Mouse (Mus musculus) heart, adult 9 months (tissue): Measurements from ENCODE around the gene Gm26938.

Source experiments
- DNase-seq, 2 experiments: peaks; one replicate each; pipeline ENCODE4 v3.0.0; 2022; ENCODE audit warnings: low spot score in 2 of 2

Gene Gm26938

GRCm38 (mm10) chr5:139815964-139816363 lies 10.2 kb downstream of the Gm26938 start:
- DNase-seq, result no peak

- no peak for DNase-seq
Observed at GRCm38 (mm10) chr5:139813963-139814381, 12.2 kb downstream of the Gm26938 start.

DNA sequence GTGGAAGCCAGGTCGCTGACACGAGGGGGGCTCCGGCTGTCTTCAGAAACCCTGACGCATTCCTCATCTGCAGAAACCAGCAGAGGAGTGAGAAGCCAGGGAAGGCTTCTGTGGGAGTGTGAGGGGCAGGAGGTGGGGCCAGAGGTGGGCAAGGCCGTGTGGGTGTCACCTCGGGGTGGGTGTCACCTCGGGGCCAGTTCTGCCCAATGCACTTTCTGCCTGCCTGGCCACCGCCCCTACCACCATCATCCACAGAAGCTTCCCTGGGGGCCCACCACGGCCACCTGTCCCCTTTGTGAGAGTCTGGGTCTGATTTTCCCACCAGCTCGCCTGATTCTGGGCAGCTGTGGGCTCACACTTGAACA lies 13.1 kb downstream of the Gm26938 start:
- DNase-seq, result no peak

- no peak for DNase-seq
Observed at GRCm38 (mm10) chr5:139812398-139813125, 13.6 kb downstream of the Gm26938 start.

DNA sequence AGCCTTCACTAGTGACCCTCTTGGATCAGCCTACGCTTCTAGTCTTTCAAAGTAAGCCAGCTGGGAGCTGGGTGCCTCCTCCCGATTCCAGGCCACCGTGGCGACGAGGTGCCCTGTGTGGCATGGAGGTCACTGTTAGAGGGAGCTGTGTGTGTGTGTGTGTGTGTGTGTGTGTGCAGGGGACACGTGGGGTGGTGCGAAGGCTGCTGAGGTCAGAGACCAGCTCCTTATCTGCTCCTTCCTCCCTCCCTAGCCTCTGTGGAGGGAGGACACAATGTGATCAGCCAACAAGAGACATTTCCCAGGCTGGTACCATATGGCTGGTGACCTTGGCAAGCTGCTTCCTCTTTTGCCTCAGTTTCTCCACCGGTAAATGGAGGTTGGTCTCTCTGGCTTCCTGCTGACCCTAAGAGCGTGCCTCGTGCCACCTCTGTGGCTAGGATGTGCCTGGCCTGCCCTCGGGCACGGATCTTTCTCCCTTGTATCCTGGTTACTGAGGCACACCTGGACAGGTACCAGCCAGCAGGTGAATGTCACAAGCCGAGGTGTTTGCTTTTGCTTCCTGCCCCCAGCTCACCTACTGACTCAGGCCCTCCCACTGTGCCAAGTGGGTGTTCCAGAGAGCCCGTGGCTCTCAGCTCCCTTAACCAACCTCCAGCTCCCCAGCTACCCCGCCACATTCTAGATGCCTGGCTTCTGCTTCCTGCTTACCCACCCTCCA lies 14.4 kb downstream of the Gm26938 start:
- DNase-seq, result no peak

DNA sequence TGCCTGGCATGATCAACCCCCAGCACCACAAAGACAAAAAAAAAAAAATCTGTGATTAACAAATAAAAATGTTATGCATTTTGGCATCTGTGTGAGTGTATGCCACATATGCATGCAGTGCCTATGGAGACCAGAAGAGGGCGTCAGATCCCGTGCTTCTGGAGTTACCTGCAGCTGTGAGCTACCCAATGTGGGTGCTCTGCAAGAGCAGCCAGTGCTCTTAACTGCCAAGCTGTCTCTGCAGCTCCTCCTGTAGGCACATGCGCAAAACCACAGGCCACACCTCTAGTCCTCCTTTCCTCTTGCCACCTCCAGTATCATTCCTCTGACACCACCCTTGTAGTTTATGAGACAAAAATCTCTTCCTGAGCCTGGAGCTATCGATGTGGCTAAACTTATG lies 16.8 kb downstream of the Gm26938 start:
- DNase-seq, result no peak

DNA sequence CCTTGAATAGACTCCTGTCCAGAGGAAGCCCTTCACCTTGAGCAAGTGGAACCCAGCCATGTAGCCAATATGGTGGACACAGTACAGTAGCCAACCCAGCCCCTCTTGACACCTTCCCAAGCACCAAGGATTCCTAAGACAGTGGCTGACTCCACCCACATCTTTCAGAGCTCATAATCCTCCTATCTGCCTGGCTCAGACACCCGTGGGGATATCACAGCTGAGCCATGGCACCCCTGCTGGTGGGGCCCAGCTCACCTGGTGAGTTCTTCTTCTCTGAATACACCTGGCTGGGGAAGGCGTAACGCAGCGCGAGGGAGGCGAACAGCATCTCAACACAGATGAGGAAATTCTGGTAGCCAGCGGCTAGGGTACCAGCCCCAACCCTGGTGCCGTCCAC lies 20.3 kb downstream of the Gm26938 start:
- DNase-seq, result no peak

DNA sequence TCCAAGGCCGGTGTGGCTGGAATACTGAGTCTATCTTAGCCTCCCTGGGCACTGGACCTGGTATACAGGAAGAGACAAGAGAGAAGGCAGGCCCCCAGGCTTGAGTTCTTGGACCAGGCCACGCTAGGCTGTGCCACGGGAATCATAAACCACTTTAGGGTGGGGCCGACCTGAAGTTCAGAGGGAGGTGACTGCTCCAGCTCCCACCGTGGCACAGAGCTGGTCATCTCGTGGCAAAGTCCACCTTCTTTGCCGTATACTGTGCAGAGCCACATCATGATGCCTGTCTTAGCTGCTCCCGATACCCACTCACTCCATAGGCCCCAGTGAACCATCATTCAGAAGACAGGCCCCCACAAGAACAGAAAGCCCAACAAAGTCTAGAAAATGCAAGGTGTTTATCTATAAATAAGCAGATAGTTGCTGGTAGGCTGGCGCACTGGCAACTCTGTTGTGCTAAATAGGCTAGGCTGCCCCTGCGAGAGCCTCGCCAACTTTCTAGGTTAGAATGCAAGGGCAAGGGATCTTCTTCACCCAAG lies 21.6 kb downstream of the Gm26938 start:
- no peak for DNase-seq

DNA sequence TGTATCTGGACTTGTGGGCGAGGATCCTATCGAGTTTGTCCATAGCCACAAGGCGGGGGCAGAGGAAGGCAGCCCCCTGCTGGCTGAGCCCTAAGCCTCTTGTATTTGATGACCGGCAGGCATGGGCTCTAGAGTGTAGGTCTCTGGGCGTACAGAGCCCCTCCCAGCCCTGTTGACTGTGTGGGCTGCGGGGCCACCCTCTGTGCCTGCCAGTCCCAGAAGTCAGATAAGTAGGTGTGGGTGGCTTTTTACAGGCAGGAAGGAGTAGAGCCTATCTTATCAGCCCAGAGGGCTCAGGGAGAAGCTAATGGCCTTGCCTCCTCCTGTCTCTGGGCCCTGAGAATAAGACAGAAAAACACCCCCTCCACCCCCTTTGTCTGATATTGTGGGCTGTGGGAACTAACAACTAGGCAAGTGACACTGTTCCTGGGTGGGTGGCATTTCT lies 22.1 kb downstream of the Gm26938 start:
- DNase-seq, result no peak

DNA sequence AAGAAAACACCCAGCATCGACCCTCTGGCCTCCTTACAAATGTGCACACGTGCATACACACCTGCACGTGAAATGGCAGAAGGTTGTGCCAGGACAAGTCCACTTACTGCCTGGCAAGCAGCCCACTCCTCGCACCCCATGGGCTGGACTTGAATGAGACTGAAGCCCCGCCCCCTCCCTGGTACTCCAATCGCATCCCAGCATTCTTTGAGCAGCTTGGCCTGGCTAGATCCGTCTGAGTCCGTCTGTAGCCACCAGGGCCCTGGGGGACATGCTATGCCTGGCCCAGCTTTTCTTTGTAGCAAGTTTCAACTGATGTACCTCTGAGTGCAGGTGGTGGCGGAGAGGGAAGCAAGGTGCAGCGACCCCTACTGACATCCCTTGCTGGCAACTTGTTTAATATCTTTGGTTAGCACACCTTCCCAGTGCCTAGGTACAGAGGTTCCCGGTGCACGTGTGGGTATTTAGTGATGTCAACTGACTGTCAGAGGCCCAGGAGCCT lies 22.6 kb downstream of the Gm26938 start:
- DNase-seq, result no peak

DNA sequence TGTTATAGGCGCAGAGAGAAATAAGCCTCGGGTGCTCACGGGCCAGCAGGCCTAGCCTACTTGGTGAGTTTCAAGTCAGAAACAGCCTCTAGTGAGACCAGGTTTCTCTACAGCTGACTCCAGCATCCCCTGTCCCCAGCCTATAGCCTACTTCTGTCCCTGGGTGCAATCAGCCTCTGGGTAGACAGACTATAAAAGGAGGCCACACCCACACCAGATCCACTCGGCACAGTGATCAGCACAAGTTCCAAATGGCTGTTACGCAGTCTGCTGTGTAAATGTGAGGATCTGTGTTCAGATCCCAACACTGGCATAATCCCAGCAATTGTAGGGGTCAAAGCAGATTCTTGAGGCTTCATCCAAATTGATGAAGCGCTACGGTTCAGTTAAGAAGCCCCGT lies 23.0 kb downstream of the Gm26938 start:
- DNase-seq, result no peak

- DNase-seq, result no peak
Observed at GRCm38 (mm10) chr5:139801880-139802279, 24.3 kb downstream of the Gm26938 start.

DNA sequence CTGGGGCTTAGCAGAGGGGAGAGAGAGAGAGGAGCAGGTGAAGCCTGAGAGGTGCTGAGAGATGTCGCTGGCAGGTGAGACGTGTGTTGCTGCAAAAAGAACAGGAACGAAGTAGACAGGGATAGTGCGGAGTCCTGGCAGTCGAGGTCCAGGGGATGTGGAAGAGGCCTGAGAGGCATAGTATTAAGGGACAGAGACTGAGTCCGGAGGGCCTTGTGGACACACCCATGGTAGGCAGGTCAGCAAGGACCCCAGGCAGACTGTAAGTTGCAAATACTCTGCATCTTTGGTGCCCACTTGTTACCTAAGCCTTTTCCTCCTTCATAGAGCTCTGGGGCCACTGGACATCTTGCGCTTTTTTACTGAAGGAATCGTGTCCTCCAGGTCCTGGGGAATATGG lies 25.0 kb downstream of the Gm26938 start:
- no peak for DNase-seq

DNA sequence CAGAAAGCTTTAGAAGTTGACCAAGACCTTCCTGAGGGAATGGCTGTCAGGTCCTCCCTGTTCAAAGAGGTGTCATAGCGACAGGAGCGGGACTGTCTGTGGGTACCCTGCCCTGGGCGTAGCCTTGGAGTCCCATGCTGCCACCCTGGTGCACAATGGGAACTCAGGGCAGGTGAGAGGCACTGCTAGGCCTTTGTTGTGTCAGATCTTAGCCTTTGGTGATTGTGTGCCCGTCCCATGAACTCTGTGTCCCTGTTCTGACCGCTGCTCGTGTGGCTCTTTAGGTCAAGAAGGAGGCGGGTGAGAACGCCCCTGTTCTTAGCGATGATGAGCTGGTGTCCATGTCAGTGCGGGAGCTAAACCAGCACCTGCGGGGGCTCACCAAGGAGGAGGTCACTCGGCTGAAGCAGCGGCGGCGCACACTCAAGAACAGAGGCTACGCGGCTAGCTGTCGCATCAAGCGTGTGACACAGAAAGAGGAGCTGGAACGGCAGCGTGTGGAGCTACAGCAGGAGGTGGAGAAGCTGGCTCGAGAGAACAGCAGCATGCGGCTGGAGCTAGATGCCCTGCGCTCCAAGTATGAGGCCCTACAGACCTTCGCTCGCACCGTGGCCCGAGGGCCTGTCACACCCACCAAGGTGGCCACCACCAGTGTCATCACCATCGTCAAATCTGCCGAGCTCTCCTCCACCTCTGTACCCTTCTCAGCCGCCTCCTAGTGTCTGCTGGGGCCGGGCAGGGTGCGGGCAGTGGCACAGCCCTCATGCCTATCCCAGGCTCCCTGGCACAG lies 26.2 kb downstream of the Gm26938 start:
- DNase-seq, result no peak

DNA sequence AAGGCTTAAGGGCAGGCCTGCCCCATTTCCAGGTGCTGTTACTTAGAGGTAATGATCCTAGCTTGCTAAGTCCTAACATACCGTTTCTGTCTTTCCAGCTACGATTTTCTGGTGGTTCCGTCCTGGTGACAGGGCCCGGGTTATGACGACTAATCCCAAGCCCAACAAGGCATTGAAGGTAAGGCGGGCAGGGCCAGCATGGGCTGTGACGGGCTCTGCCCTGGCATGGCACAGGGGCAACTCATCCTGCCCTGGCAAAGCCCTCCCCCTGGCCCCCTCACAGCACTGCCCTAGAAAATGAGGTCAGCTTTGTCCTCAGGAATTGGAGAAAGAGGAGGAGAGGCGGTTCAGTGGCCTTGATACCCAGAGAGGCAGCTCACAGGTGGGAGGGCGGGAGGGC lies 27.2 kb downstream of the Gm26938 start:
- no peak for DNase-seq

DNA sequence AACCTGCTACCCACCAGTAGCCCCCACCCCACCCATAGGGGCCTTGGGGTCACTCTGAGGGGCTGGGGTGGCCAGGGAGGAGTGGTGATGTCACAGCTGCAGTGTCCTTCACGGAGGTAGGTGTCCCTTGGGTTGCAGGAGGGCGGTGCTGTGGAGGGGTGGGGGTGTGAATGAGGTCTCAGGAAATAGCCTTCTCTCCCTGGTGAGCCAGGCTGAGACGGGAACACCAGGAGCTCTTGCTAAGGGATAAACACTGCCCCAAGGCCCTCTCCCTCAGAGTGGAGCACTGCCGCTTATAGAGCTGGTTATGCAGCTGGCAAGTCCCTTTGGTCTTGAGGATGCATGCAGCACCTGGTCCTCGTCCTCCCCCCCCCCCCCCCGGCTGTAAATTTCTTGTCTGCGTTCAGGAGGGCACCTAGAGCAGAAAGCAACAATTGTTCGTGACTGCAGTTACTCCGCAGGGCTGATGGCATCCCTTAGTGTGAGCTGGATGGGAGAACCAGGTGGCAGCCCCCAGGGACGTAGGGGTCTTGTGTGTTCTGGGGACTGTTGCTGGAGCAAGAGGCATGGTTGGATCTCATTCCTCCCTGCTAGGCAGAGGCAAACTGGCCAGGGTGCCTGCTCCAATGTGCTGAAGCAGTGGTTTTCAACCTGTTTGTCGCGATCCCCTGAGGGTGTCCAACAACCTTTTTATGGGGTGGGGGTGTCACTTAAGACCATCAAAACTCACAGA lies 27.9 kb downstream of the Gm26938 start:
- DNase-seq, result no peak

GRCm38 (mm10) chr5:139797473-139798167 lies 28.6 kb downstream of the Gm26938 start:
- peak; percentile 92 to 96 for DNase-seq

DNA sequence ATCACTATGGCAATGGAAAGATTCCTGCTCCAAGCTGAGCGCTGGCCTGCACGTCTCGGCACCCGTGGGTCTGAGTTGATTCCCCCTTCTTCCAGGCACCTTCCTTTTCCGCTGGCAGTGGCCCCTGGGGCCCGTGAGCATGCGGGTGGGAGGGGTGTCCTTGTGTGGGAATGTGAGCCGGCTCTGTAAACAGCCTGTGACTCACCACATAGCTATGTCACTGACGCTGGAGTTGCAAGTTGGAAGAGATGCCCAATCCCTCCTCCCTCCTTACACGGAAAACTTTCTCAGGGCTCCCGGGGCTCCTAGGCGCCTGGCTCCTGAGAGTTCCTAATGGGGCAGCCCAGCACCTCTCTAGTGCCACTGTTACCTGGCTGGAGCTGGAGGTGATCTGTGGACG lies 29.3 kb downstream of the Gm26938 start:
- DNase-seq, result peak; percentile 96 to 97

DNA sequence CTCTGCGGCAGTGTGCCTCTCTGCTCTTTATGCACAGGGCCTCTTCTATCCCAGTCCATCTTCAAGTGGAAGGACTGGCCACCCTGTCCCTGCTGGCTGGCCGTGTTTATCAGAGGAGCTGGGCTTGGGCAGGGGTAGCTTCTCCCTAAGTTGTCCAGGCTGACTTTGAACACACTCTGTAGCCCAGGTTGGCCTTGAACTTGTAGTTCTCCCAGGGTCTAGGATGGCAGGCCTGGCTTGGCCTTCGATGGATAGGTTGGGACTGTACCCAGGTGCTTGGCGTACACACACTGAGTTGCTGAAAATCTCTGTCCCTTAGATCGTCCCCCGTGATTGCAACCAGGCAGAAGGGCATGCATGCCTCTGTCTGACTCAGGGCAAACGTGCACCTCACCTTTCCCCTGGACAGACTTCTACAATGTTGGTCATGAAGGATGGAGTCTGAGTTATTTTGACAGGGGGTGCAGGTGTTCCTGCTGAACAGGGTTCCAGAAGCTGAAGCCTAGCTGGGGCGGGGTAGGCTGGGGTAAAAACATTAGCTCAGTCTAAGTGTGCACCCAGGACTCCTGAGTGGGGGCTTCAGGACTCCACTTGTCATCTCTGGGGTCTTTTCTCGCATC lies 30.1 kb downstream of the Gm26938 start:
- DNase-seq, result peak in 1 of 2 experiments; percentile 24

DNA sequence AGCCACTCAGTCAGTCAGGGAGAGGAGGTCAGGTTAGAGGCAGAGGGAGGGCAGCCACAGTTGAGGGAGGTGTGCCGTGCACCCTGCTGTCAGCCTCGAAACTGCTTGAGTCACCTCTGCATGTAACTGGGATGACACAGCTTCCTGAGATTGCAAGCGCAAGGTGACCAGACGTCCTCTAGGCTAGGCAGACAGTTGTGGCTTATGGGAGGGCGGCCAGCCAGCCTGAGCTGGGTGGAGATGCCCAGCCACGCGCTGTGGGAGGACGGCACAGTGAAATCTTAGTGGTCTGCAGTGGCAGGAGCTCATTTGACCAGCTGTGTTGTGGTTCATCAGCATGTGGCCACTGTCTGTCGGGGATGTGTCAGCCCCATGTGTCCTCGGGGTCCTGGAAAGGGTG lies 31.3 kb downstream of the Gm26938 start:
- DNase-seq, result peak; percentile 71 to 75
